Mouse (Mus musculus): ENCODE data around the gene Dennd2c.
"Not testable (repeated sequence)": the region's sequence is repeated elsewhere in the genome, so short reads cannot be mapped to it uniquely, and the experiment has no call there.

Gene Dennd2c

GRCm38 (mm10) chr3:103214593-103215285, 112.3 kb downstream of the Dennd2c start:
- DNase-seq (ENCODE audit: low read depth) = no peak

- not testable (repeated sequence) for DNase-seq (ENCODE audit: low read depth)
These were observed 113.0 kb downstream of the Dennd2c start for GRCm38 (mm10) chr3:103215399-103215798.

Measured in c-Kit-positive CD71-negative TER-119-negative erythroid progenitor cells, embryonic 14.5 days (primary cell).